ENCODE assay signal across 8 mouse cellular contexts in the genomic region with DNA sequence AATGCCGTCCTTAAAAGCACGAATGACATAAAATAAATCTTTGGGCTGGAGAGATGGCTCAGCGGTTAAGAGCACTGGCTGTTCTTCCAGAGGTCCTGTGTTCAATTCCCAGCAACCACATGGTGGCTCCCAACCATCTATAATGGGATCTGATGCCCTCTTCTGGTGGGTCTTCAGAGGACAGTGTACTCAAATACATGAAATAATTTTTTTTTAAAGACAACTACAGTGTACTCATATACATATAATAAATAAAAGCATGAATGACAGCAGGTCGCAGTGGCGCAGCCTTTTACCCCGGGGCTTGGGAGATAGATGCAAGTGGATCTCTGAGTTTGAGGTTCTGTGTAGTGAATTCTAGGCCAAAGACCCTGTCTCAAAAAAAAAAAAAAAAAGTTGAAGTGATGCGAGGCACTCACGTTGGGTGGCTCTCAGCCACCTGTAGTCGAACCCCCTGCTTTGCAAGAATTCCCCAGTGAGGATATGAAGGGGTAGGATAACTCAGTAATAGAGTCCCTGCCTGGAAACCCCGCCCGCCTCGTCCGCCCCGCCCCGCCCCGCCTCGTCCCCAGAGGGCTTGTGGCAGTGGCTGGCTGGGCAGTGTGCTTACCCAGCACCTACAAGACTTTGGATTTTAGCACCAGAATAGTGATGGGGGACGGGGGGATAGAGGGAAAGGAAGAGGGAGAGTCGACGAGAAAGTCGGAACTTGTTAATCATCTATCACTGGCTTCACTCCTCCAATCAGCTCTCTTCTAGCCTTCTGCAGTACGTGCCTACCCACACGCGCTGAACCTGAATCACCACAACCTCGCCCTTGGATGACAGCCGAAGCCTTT. TPM values are rescaled to one million over a fixed set of nuclear protein-coding genes. Genes with fewer than 3 reads are reported as not detected.
DNase-seq lines count a peak whose midpoint lies in the region; ATAC-seq and TF ChIP-seq lines count a peak whose summit lies in the region.

No protein-coding gene starts in this region.

- H3K27ac ChIP-seq in left cerebral cortex, adult 2 months: no peak overlapping the region
- peak overlapping the region; percentile 35; the same call in 1 of the 2 replicates for H3K27ac ChIP-seq in heart, embryonic 11.5 days (ENCODE audit: low read depth, low read length)
- peak overlapping the region; percentile 49; the same call in 1 of the 2 replicates for H3K27ac ChIP-seq in kidney, embryonic 16.5 days (ENCODE audit: low read length)
- no peak overlapping the region for H3K27ac ChIP-seq in midbrain, embryonic 11.5 days (ENCODE audit: low read depth, low read length)

- peak overlapping the region; percentile 64 for H3K4me2 ChIP-seq in heart, embryonic 11.5 days
- H3K4me2 ChIP-seq in kidney, embryonic 16.5 days (replicated peaks; ENCODE audit: low read depth, low read length): peak overlapping the region; percentile 61
- H3K4me2 ChIP-seq in midbrain, embryonic 11.5 days: peak overlapping the region; percentile 30

- DNase-seq in left cerebral cortex, adult 2 months (ENCODE audit: extremely low spot score in 1 of 2, low spot score in 2 of 2): no peak
- DNase-seq in left cerebral cortex, adult 11 months (ENCODE audit: low spot score): no peak
- peak; percentile 76 to 79 for DNase-seq in adrenal gland, postnatal 36 days
- no peak for DNase-seq in midbrain, embryonic 11.5 days (ENCODE audit: low spot score, missing footprints)
- no peak for DNase-seq in left cerebral cortex, postnatal 4 days
- DNase-seq in frontal cortex, postnatal 10 days (ENCODE audit: low spot score in 2 of 2): no peak

- 18% methylated on average over 26 of the region's 26 CpGs for WGBS in heart, embryonic 11.5 days (ENCODE audit: insufficient replicate concordance)
- 22% methylated on average over 26 of the region's 26 CpGs for WGBS in kidney, embryonic 16.5 days
- 24% methylated on average over 26 of the region's 26 CpGs for WGBS in midbrain, embryonic 11.5 days

- no peak; the same call in 1 of the 2 replicates for TF ChIP-seq CTCF in left cerebral cortex, adult 2 months (IDR thresholded peaks at IDR 0.05)

- H3K27me3 ChIP-seq in heart, embryonic 11.5 days (ENCODE audit: control insufficient read depth, insufficient read depth, low read length): no peaks in the 10 kb centered on the region
- no peaks in the 10 kb centered on the region for H3K27me3 ChIP-seq in kidney, embryonic 16.5 days (ENCODE audit: insufficient read depth, low read length)
- no peaks in the 10 kb centered on the region; the same call in 1 of the 2 replicates for H3K27me3 ChIP-seq in midbrain, embryonic 11.5 days (ENCODE audit: control insufficient read depth, insufficient read depth, low read length)

- intact Hi-C loops in left cerebral cortex, adult 2 months (cut with DNase I): no loop called here
- intact Hi-C loops in left cerebral cortex, postnatal 4 days (cut with DNase I): no loop called here

- H3K9ac ChIP-seq in heart, embryonic 11.5 days (ENCODE audit: low read depth, low read length): peak overlapping the region; percentile 67
- H3K9ac ChIP-seq in kidney, embryonic 16.5 days (replicated peaks; ENCODE audit: low read length): peak overlapping the region; percentile 59
- no peak overlapping the region for H3K9ac ChIP-seq in midbrain, embryonic 11.5 days (ENCODE audit: low read length)

- H3K4me3 ChIP-seq in left cerebral cortex, adult 2 months: peak overlapping the region; percentile 29; the same call in 1 of the 2 replicates
- peak overlapping the region; percentile 45 for H3K4me3 ChIP-seq in heart, embryonic 11.5 days (ENCODE audit: low read depth, low read length)
- H3K4me3 ChIP-seq in kidney, embryonic 16.5 days (ENCODE audit: low read length): peak overlapping the region; percentile 45
- no peak overlapping the region for H3K4me3 ChIP-seq in midbrain, embryonic 11.5 days (ENCODE audit: low read depth, low read length)

- H3K4me1 ChIP-seq in heart, embryonic 11.5 days (ENCODE audit: control insufficient read depth, insufficient read depth, low read length): peaks cover 18% of the 10 kb centered on the region
- H3K4me1 ChIP-seq in kidney, embryonic 16.5 days (ENCODE audit: insufficient read depth, low read length): peaks cover 28% of the 10 kb centered on the region
- peaks cover 4% of the 10 kb centered on the region; the same call in 1 of the 2 replicates for H3K4me1 ChIP-seq in midbrain, embryonic 11.5 days (ENCODE audit: control insufficient read depth, insufficient read depth, low read length)

- ATAC-seq in heart, embryonic 11.5 days (replicated peaks; ENCODE audit: insufficient number of reproducible peaks, low FRiP score, low TSS enrichment): no peak
- ATAC-seq in kidney, embryonic 16.5 days (ENCODE audit: low FRiP score, low TSS enrichment): peak; percentile 47
- no peak; the same call in 1 of the 2 replicates for ATAC-seq in midbrain, embryonic 11.5 days (ENCODE audit: low FRiP score)

- H3K9me3 ChIP-seq in heart, embryonic 11.5 days (replicated peaks; ENCODE audit: control insufficient read depth, low read length): no peaks in the 10 kb centered on the region; the same call in 1 of the 2 replicates
- peaks cover 2% of the 10 kb centered on the region; the same call in 1 of the 2 replicates for H3K9me3 ChIP-seq in kidney, embryonic 16.5 days (ENCODE audit: low read length)
- H3K9me3 ChIP-seq in midbrain, embryonic 11.5 days (ENCODE audit: control insufficient read depth, low read length): no peaks in the 10 kb centered on the region; the same call in 1 of the 2 replicates

- peaks cover 4% of the 10 kb centered on the region; the same call in 1 of the 2 replicates for H3K36me3 ChIP-seq in heart, embryonic 11.5 days (ENCODE audit: control insufficient read depth, insufficient read depth, low read length)
- peaks cover 11% of the 10 kb centered on the region for H3K36me3 ChIP-seq in kidney, embryonic 16.5 days (ENCODE audit: insufficient read depth, low read length)
- H3K36me3 ChIP-seq in midbrain, embryonic 11.5 days (ENCODE audit: control insufficient read depth, insufficient read depth, low read length): no peaks in the 10 kb centered on the region

RNA-seq across cellular contexts. Expression of gene Keap1, which starts 14.4 kb away (rescaled TPM):
- 10 to 100 TPM; 53.0 to 53.7 TPM for total RNA-seq in left cerebral cortex, adult 2 months (2021)
- total RNA-seq in adrenal gland, postnatal 36 days (2021): 10 to 100 TPM; 45.8 to 46.0 TPM
- polyA plus RNA-seq in heart, embryonic 11.5 days (2014; fragmentation: Nextera tagmentation; extraction: Ambion mirVana): 22.3 and 35.7 TPM in 2 replicates
- 67.4 and 68.1 TPM in 2 replicates for polyA plus RNA-seq in kidney, embryonic 16.5 days (2015; fragmentation: Nextera tagmentation; extraction: Ambion mirVana)
- 20.0 and 26.3 TPM in 2 replicates for polyA plus RNA-seq in midbrain, embryonic 11.5 days (2014; fragmentation: Nextera tagmentation; extraction: Ambion mirVana)
- 10 to 100 TPM; 49.0 to 50.8 TPM for total RNA-seq in left cerebral cortex, postnatal 4 days (2021)

RNA-seq across cellular contexts. Expression of gene S1pr5, which starts 23.4 kb away (rescaled TPM):
- 1 to 10 TPM; 6.8 to 8.3 TPM for total RNA-seq in left cerebral cortex, adult 2 months (2021)
- total RNA-seq in adrenal gland, postnatal 36 days (2021): under 1 TPM in 1 of 2 experiments, not detected in 1; 0.99 TPM
- polyA plus RNA-seq in heart, embryonic 11.5 days (2014; fragmentation: Nextera tagmentation; extraction: Ambion mirVana): 0.11 and 0.31 TPM in 2 replicates
- polyA plus RNA-seq in kidney, embryonic 16.5 days (2015; fragmentation: Nextera tagmentation; extraction: Ambion mirVana): 0.13 and 0.14 TPM in 2 replicates
- 0.19 and 0.21 TPM in 2 replicates for polyA plus RNA-seq in midbrain, embryonic 11.5 days (2014; fragmentation: Nextera tagmentation; extraction: Ambion mirVana)
- total RNA-seq in left cerebral cortex, postnatal 4 days (2021): 1 to 10 TPM; 2.5 to 2.8 TPM

RNA-seq across cellular contexts. Expression of gene Atg4d, which starts 40.3 kb away (rescaled TPM):
- total RNA-seq in left cerebral cortex, adult 2 months (2021): 10 to 100 TPM; 45.3 to 49.5 TPM
- total RNA-seq in adrenal gland, postnatal 36 days (2021): 10 to 100 TPM; 39.1 to 39.5 TPM
- 45.5 and 48.2 TPM in 2 replicates for polyA plus RNA-seq in heart, embryonic 11.5 days (2014; fragmentation: Nextera tagmentation; extraction: Ambion mirVana)
- 58.7 and 64.1 TPM in 2 replicates for polyA plus RNA-seq in kidney, embryonic 16.5 days (2015; fragmentation: Nextera tagmentation; extraction: Ambion mirVana)
- polyA plus RNA-seq in midbrain, embryonic 11.5 days (2014; fragmentation: Nextera tagmentation; extraction: Ambion mirVana): 37.2 and 45.8 TPM in 2 replicates
- total RNA-seq in left cerebral cortex, postnatal 4 days (2021): 10 to 100 TPM; 26.3 to 31.0 TPM

RNA-seq across cellular contexts. Expression of gene Pde4a, which starts 59.3 kb away (rescaled TPM):
- 100 to 1,000 TPM; 101 to 106 TPM for total RNA-seq in left cerebral cortex, adult 2 months (2021)
- total RNA-seq in adrenal gland, postnatal 36 days (2021): 10 to 100 TPM in 1 of 2 experiments, 1 to 10 TPM in 1; 8.6 to 10.6 TPM
- 7.6 and 8.3 TPM in 2 replicates for polyA plus RNA-seq in heart, embryonic 11.5 days (2014; fragmentation: Nextera tagmentation; extraction: Ambion mirVana)
- 14.3 and 15.3 TPM in 2 replicates for polyA plus RNA-seq in kidney, embryonic 16.5 days (2015; fragmentation: Nextera tagmentation; extraction: Ambion mirVana)
- 5.0 and 6.5 TPM in 2 replicates for polyA plus RNA-seq in midbrain, embryonic 11.5 days (2014; fragmentation: Nextera tagmentation; extraction: Ambion mirVana)
- 10 to 100 TPM; 44.4 to 47.3 TPM for total RNA-seq in left cerebral cortex, postnatal 4 days (2021)

Comparison
In these comparisons a context has a peak if more than half of its experiments do, and no peak if none do; other contexts are left out.
1. DNase-seq: peak in adrenal gland, postnatal 36 days (2 of 2); none in left cerebral cortex, adult 2 months (0 of 2), left cerebral cortex, adult 11 months (single experiment), midbrain, embryonic 11.5 days (single experiment), left cerebral cortex, postnatal 4 days (single experiment) and frontal cortex, postnatal 10 days (0 of 2).
2. H3K27ac ChIP-seq: peak in heart, embryonic 11.5 days (single experiment) and kidney, embryonic 16.5 days (single experiment); none in left cerebral cortex, adult 2 months (single experiment) and midbrain, embryonic 11.5 days (single experiment).
3. Peak in every context shown above with its lines, with median percentiles within 50 percentile points of each other: H3K4me2 ChIP-seq.